Mouse (Mus musculus) thymus, postnatal 4 days (tissue): ENCODE measurements around the gene Itgbl1.
"Not testable (repeated sequence)": the region's sequence is repeated elsewhere in the genome, so short reads cannot be mapped to it uniquely, and the experiment has no call there.

Experiments used
- DNase-seq: peaks from one replicate; pipeline ENCODE4 v3.0.0; 2021

Gene Itgbl1

GRCm38 (mm10) chr14:123659921-123660385, at the start of gene Itgbl1:
Itgbl1 (plus strand) TSS chr14:123659971.
- no peak for DNase-seq

- no peak for DNase-seq
These were observed 36.8 kb upstream of the Itgbl1 start for GRCm38 (mm10) chr14:123622969-123623368.

DNA sequence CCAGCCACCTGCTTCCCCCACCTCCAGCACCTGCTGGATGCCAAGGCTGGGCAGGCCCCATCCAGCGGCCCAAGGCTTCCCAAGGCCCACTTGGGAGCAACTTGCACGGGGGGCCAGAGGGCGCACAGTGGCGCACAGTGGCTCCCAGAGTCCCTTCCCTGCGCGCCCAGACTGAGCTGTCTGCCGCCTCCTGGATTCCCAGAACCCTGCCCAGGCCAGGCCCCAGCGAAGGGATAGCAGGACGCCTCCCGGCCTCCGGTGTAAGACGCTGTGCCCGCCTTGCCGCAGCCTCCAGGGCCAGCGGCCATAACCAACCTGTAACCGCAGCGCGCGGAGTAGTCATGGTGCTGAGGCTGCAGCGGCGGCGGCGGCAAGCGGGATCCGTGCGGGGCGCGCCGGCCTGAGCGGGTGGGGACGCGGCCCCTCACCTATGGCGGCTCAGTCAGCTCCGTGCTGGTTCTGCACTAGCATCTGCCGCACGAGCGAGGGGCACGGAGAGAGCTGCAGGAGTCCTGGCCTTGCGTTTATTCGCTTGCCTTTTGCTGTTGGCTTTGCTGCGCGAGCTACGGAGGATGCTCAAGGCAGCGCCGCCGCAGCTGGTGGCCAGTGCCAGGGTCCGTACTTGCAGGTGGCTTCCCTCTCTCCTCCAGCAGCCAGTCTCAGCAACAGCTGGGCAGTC, 33.1 kb upstream of the Itgbl1 start, which contains the start of gene Nalcn:
TSS of gene Nalcn (minus strand) at position 644 of the 679 bp plus-strand sequence.
- DNase-seq = peak; percentile 9

- no peak for DNase-seq
These were observed 32.6 kb upstream of the Itgbl1 start for GRCm38 (mm10) chr14:123627180-123627562.

- DNase-seq = peak; percentile 41
These were observed 1.3 kb downstream of the Itgbl1 start for GRCm38 (mm10) chr14:123661091-123661491.

- no peak for DNase-seq
These were observed 2.6 kb downstream of the Itgbl1 start for GRCm38 (mm10) chr14:123662386-123662785.

DNA sequence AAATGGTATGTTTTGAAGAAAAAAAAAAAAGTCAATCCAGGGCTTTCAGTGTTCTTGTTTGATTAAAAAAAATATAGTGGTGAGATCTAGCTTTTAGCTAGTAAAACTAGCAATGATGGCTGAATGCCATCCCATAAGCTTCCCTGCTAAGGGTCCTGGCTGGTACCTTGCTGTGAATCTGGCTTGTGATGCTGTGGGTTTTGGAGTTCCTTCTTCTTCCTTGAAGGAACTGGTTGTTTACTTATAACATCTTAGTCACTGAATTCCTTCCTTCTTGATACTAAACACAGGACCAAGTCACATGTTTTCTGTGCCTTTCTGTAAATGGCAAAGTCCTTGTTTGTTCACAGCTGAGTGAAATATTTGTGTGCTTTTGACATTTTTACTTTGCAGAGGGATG, 3.4 kb downstream of the Itgbl1 start:
- no peak for DNase-seq

- no peak for DNase-seq
These were observed 4.7 kb downstream of the Itgbl1 start for GRCm38 (mm10) chr14:123664451-123664850.

DNA sequence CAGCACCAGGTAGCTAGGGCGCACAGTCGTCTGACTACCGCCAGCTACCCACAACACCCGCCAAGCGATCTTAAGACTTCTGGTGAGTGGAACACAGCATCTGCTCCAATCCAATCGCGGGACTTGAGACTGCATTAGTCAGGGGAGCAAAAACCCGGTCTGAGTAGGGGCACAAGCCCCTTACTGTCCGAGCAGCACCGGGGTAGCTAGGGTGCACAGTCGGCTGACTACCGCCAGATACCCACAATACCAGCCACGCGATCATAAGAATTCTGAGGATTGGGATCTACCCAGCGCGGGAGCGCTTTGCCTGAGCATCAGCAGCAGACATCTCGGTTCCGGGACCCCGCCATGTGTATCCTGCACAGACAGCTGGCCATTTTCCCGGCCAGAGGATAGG, 11.3 kb downstream of the Itgbl1 start:
- not testable (repeated sequence) for DNase-seq

DNA sequence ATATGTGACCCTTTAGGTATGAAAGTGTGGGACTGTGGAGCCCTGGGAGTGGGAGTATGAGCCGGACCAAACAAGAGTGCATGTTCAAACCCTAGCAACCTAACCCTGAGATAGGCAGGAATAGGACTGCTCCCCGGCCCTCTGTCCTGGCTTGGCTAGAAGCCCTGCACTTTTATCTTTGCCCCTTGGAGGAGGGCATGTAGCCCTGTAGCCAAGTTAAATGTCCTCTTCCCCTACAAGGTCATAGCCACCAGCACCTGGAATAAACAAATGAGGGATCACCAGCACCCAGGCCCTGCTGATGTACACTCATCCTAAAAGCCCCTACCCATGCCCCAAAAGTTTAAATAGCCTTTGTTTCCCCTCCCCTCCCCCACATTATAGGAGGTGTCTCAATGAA, 18.3 kb downstream of the Itgbl1 start:
- no peak for DNase-seq

DNA sequence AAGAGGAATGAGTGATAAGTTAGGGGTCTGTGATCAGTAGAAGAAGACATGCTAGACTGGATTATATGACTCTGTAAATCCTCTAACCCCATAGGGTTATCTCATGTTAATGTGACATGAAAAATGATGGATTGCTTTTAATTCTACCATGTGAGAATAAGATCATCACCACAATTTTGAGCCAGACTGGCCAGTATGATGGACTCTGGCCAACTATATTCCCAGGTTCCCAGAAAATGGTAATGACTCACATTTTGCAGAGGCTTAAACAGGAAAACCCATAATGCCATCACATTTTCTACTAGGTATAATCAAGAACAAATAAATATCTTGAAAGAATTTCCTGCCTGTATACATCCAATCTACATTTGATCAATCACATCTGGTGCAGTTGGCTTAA, 55.0 kb downstream of the Itgbl1 start:
- no peak for DNase-seq

DNA sequence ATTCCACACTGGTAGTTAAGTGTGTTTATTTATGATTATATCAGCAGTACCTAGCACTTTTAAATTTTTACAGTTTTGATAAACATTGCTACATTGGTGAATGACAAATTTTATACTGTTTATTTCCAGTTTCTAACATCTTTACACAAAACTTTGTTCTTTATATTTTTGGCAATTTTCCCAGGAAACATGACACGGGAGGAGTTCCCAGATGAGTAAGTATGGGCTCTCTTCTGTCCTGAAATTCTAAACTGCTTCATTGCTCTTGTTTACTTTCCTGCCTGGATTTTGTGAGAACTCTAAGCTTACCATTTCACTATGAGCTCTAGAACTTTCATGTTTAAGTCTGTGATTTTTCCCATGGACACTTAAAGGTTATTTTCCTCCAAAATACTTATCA, 82.3 kb downstream of the Itgbl1 start:
- no peak for DNase-seq

GRCm38 (mm10) chr14:123751017-123751416, 91.2 kb downstream of the Itgbl1 start:
- DNase-seq = no peak

DNA sequence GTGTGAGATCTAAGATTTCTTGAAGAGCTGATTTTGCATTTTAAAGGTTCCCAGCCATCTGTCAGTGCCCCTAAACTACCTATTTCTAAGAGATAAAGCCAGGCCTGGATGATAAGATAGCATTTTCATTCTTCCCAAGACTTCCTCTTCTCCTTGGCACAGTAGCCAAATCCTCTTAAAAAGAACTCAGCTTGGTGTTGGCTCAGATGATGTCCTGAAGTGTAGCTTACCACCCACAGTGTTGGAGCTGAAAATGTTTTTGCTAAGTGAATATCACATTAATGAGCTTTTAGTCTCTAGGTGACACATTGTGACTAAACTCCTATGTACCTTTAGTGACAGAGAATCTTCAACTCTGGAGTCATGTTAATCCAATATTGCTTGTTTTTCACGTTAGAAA, 99.8 kb downstream of the Itgbl1 start:
- DNase-seq = no peak

DNA sequence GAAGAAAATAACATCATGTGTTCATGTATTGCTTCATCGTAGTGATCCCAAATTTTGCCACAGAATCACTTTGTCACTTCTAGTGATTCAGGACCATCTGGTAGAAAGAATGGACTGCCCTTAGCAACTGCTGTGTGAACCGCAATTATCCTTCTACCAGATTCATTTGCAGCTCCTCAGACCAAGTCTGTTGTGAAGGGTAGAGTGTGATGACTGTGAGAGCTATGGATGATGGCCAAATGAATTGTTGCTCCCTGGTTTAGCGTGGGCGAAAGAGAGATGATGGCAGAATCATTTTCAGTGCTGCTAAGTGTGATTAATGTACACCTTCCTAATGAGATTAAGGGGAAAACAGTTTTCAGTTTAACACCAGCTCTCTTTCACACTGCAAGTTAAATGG, 100.3 kb downstream of the Itgbl1 start:
- no peak for DNase-seq

- no peak for DNase-seq
These were observed 142.0 kb downstream of the Itgbl1 start for GRCm38 (mm10) chr14:123801744-123802143.

GRCm38 (mm10) chr14:123837662-123838061, 177.9 kb downstream of the Itgbl1 start:
- no peak for DNase-seq

DNA sequence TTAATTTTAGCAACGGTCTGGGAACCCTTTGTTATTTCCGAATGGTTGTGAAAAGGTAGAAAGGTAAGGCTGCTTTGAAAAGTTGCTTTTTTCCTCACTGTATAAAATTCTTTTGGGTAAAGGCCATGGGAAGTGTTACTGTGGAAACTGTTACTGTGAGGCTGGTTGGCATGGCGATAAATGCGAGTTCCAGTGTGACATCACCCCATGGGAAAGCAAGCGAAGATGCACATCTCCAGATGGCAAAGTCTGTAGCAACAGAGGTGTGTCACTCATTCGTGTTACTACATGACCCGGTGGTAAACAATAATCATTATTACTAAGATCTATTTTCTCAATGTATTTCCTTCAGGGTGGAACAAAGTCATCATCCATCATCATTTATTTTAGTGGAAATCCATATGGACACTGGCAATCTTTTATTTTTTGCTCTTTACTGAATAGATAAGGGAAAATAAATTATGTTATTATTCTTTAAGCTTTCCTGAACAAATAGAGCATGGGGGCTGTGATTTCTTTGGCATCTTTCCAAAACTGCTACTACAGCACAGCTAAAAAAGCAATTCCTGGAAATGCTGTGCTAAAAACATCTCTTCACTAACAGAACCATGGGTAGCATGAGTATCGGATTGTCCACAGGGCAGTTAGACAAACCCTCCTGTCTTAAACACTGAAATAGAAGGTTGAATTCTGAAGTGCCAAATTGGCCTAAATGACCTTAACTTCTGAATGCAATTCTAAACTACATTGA, 184.1 kb downstream of the Itgbl1 start:
- DNase-seq = no peak

DNA sequence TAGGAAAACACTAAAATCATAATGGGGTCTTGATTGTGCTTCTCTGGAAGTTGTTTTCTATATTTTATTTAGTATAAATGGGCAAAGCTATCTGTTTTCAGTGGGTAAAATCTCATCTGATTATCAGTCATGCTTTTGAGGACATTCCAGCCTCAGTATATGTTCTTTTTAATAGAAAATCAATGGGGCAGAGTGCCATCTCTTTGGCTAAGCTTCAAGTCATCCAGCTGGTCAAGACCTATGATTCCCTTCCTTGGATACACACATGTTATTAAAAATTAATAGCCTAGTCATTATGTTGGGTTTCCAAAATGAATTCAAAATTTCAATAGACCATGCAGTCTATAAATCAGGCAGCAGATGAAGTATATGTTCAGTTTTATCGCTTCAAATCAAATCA, 204.8 kb downstream of the Itgbl1 start:
- DNase-seq = no peak

DNA sequence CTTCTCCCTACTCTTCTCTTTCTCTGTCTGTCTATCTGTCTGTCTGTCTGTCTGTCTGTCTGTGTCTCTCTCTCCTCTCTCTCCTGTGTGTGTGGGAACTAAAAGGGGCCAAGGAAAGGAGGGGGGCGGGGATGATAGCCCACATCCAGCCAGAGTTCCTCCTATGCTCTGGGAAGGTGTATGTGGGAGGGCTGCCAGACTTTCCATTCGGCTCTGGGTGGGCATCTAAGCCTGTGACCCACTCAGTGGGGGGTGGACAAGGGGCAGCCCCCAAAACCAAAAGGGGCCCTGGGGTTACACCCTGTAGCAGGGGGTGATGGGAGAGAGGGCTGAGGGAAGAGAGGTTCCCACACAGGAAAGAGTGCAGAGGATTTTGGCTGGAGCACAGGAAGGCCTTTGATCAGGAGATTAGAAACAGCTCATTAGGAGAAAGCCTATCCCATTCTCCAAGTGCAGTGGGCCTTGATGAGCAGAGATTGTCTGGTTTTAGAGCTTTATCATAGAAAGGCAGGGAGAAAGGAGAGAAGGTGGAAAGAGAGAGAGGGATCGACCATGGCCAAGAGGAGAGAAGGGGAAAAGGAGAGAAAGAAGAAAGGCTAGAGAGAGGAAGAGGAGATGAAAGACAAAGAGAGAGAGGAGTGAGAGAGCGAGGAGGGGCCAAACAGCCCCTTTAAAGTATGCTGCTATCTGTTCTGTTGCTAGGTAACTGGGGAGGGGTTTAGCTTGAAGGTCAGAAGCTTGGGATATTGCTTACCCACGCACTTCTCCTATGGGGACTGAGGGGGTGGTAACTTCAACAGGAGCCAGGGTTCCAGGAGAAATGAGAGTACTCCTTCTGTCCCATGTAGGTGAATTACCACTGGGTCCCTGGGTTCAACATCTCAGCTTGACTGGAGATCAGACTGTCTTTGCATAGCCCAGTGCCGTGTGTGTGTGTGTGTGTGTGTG, 206.3 kb downstream of the Itgbl1 start:
- no peak for DNase-seq

DNA sequence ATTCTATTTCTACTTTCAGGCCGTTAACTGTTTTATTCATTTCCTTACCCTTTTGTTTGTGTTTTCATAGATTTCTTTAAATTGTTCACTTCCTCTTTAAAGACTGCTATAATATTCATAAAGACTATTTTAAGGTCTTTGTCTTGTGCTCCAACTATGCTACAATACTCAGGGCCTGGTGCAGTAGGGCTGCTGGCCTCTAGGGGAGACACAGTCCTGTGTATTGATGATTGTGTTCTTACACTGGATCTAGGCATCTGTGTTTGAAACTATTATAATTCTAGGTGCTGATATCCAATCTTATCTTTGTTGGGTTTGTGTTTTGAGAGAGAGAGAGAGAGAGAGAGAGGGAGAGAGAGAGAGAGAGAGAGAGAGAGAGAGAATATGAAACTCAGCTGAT, 268.1 kb downstream of the Itgbl1 start:
- no peak for DNase-seq

DNA sequence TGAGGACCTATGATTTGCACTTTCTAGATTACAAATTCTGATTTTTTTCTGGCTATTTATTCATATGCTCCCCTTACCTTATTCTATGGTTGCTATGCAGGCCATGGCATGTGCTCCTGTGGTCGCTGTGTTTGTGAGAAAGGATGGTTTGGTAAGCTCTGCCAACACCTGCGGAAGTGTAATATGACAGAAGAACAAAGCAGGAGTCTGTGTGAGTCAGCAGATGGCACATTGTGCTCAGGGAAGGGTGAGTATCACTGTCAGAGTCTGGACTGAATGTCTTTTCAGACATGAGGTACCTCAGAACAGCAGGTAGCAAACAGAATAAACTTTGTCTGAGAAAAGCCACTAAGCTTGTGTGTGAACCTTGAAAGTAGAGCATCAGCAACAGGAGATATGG, 306.8 kb downstream of the Itgbl1 start:
- no peak for DNase-seq

GRCm38 (mm10) chr14:123967996-123968395, 308.2 kb downstream of the Itgbl1 start:
- DNase-seq = no peak
